Mouse (Mus musculus) ES-Bruce4 (cell line): ENCODE data around the gene Parpbp.

ENCODE experiments used
- CTCF ChIP-seq: IDR thresholded peaks from one replicate; pipeline ENCODE4 v1.8.1; 2011; ENCODE audit warnings: low read depth, low read length
- EP300 ChIP-seq: IDR thresholded peaks from 2 replicates; pipeline ENCODE4 v1.6.1; 2011; ENCODE audit warnings: low read depth, low read length; ENCODE audit not compliant: insufficient read depth

DNA sequence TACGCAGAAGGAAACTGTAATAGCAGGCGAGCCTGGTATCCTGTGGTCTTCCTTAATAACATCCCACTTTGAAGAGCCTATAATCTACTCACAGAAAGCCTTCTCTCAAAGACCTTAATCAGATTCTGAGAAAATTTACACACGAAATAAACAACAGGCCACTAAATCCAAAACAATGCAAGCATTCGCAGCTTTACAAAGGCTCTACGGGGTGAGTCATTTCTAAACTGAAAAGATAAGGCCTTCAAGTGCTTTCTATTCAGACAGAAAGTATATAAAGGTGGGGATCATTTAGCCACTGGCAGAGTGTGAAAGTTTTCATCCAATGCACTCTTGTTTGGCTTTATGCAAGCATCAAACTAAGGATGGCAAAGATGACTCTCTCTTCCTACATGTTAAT is 56.0 kb downstream of the Parpbp start, which contains the start of gene Pmch:
- no peak for TF ChIP-seq CTCF
- TF ChIP-seq EP300 = no peak
